In genomic region chr13:68889929-68890593, GRCm38 (mm10) we compare ENCODE assay signal across 15 mouse cellular contexts.
A peak's percentile ranks its signal among the peaks of the same experiment; 100 is the strongest.
DNase-seq lines count a peak whose midpoint lies in the region; ATAC-seq and TF ChIP-seq lines count a peak whose summit lies in the region.
"Had no signal": no experiment of that assay in that cellular context is flagged by ENCODE, and none has a peak within 500 bp of the region (broad histone marks: within the 10 kb centered on the region; RNA-seq: fewer than 3 reads in every experiment).

No protein-coding gene starts in this region.

- H3K4me3 ChIP-seq in forebrain, postnatal 0 days (ENCODE audit: low read depth, low read length), result no peak overlapping the region
- no peak overlapping the region for H3K4me3 ChIP-seq in forebrain, embryonic 15.5 days
- H3K4me3 ChIP-seq in lung, embryonic 14.5 days (ENCODE audit: low read depth, low read length), result no peak overlapping the region
- H3K4me3 ChIP-seq in lung, adult 2 months (replicated peaks; ENCODE audit: extremely low read depth, low read depth, low read length), result no peak overlapping the region
- no peak overlapping the region for H3K4me3 ChIP-seq in forebrain, embryonic 16.5 days (replicated peaks; ENCODE audit: low read length)
- H3K4me3 ChIP-seq: embryonic facial prominence, embryonic 15.5 days; hindbrain, embryonic 10.5 days; liver, embryonic 13.5 days; midbrain, embryonic 10.5 days; neural tube, embryonic 12.5 days had no signal

- DNase-seq in forebrain, postnatal 0 days, result peak; percentile 54
- DNase-seq in lung, embryonic 14.5 days, result peak; percentile 86
- DNase-seq in lung, adult 2 months, result no peak
- peak; percentile 67 to 79 for DNase-seq in left cerebral cortex, adult 18-20 months (ENCODE audit: low spot score in 2 of 2)
- DNase-seq in right cerebral cortex, postnatal 25 days, result peak; percentile 72
- DNase-seq in cerebellum, adult 18-20 months, result no peak
- DNase-seq: adrenal gland, postnatal 10 days; cerebellum, postnatal 36 days; liver, embryonic 13.5 days had no signal

- H3K9me3 ChIP-seq in forebrain, postnatal 0 days (ENCODE audit: low read length), result no peaks in the 10 kb centered on the region
- no peaks in the 10 kb centered on the region for H3K9me3 ChIP-seq in forebrain, embryonic 15.5 days
- no peaks in the 10 kb centered on the region for H3K9me3 ChIP-seq in lung, embryonic 14.5 days (ENCODE audit: low read depth, low read length)
- H3K9me3 ChIP-seq in forebrain, embryonic 16.5 days (ENCODE audit: control insufficient read depth, low read length), result no peaks in the 10 kb centered on the region
- H3K9me3 ChIP-seq: embryonic facial prominence, embryonic 15.5 days; hindbrain, embryonic 10.5 days; midbrain, embryonic 10.5 days; neural tube, embryonic 12.5 days had no signal

- 81% methylated on average over 9 of the region's 9 CpGs for WGBS in forebrain, postnatal 0 days
- 91% methylated on average over 9 of the region's 9 CpGs for WGBS in forebrain, embryonic 15.5 days
- 39% methylated on average over 9 of the region's 9 CpGs for WGBS in lung, embryonic 14.5 days
- 61% methylated on average over 9 of the region's 9 CpGs for WGBS in lung, adult 2 months
- WGBS in forebrain, embryonic 16.5 days, result 91% methylated on average over 9 of the region's 9 CpGs

- H3K36me3 ChIP-seq in forebrain, postnatal 0 days (ENCODE audit: insufficient read depth), result no peaks in the 10 kb centered on the region
- H3K36me3 ChIP-seq in forebrain, embryonic 15.5 days, result no peaks in the 10 kb centered on the region
- H3K36me3 ChIP-seq in lung, embryonic 14.5 days (ENCODE audit: insufficient read depth), result 0 out of 2 replicates have a peak, but pooled peaks cover 3% of the 10 kb centered on the region
- no peaks in the 10 kb centered on the region for H3K36me3 ChIP-seq in forebrain, embryonic 16.5 days (ENCODE audit: control insufficient read depth, insufficient read depth)
- H3K36me3 ChIP-seq: embryonic facial prominence, embryonic 15.5 days; hindbrain, embryonic 10.5 days; liver, embryonic 13.5 days; midbrain, embryonic 10.5 days; neural tube, embryonic 12.5 days had no signal

- peak; percentile 82 for ATAC-seq in forebrain, postnatal 0 days
- no peak for ATAC-seq in forebrain, embryonic 15.5 days (replicated peaks)
- peak; percentile 92 for ATAC-seq in lung, embryonic 14.5 days (ENCODE audit: insufficient read depth)
- no peak for ATAC-seq in forebrain, embryonic 16.5 days

- no peak overlapping the region for H3K9ac ChIP-seq in forebrain, postnatal 0 days
- no peak overlapping the region for H3K9ac ChIP-seq in forebrain, embryonic 15.5 days (replicated peaks)
- no peak overlapping the region for H3K9ac ChIP-seq in lung, embryonic 14.5 days
- H3K9ac ChIP-seq in forebrain, embryonic 16.5 days (replicated peaks; ENCODE audit: low read depth, low read length), result no peak overlapping the region
- H3K9ac ChIP-seq: embryonic facial prominence, embryonic 15.5 days; liver, embryonic 13.5 days; neural tube, embryonic 12.5 days had no signal

- no peak for TF ChIP-seq POLR2A in lung, adult 2 months (IDR thresholded peaks at IDR 0.05; ENCODE audit: borderline replicate concordance, extremely low read depth, low read depth, low read length)

- no peaks in the 10 kb centered on the region for H3K4me1 ChIP-seq in forebrain, postnatal 0 days (ENCODE audit: insufficient read depth)
- no peaks in the 10 kb centered on the region for H3K4me1 ChIP-seq in forebrain, embryonic 15.5 days
- peaks cover 5% of the 10 kb centered on the region for H3K4me1 ChIP-seq in lung, embryonic 14.5 days (ENCODE audit: insufficient read depth)
- no peaks in the 10 kb centered on the region for H3K4me1 ChIP-seq in lung, adult 2 months (ENCODE audit: control insufficient read depth, insufficient read depth, low read length)
- no peaks in the 10 kb centered on the region for H3K4me1 ChIP-seq in forebrain, embryonic 16.5 days (replicated peaks; ENCODE audit: control insufficient read depth, insufficient read depth, low read length)
- H3K4me1 ChIP-seq: embryonic facial prominence, embryonic 15.5 days; hindbrain, embryonic 10.5 days; liver, embryonic 13.5 days; midbrain, embryonic 10.5 days; neural tube, embryonic 12.5 days had no signal

- no peak for TF ChIP-seq CTCF in forebrain, postnatal 0 days (IDR thresholded peaks at IDR 0.05; ENCODE audit: low read depth)
- no peak for TF ChIP-seq CTCF in lung, embryonic 14.5 days (IDR thresholded peaks at IDR 0.05; ENCODE audit: low read depth)
- TF ChIP-seq CTCF in lung, adult 2 months (IDR thresholded peaks at IDR 0.05; ENCODE audit: insufficient read depth, low read length), result no peak

- H3K27me3 ChIP-seq in forebrain, postnatal 0 days (ENCODE audit: insufficient read depth, low read length), result no peaks in the 10 kb centered on the region
- no peaks in the 10 kb centered on the region for H3K27me3 ChIP-seq in forebrain, embryonic 15.5 days
- H3K27me3 ChIP-seq in lung, embryonic 14.5 days (ENCODE audit: insufficient read depth, low read length), result no peaks in the 10 kb centered on the region
- no peaks in the 10 kb centered on the region for H3K27me3 ChIP-seq in forebrain, embryonic 16.5 days (replicated peaks; ENCODE audit: control insufficient read depth, insufficient read depth, low read length)
- H3K27me3 ChIP-seq: embryonic facial prominence, embryonic 15.5 days; liver, embryonic 13.5 days; neural tube, embryonic 12.5 days had no signal

- H3K27ac ChIP-seq in forebrain, postnatal 0 days (ENCODE audit: low read depth, low read length), result no peak overlapping the region
- no peak overlapping the region for H3K27ac ChIP-seq in forebrain, embryonic 15.5 days (replicated peaks)
- peak overlapping the region; percentile 75 for H3K27ac ChIP-seq in lung, embryonic 14.5 days (ENCODE audit: low read depth)
- no peak overlapping the region for H3K27ac ChIP-seq in forebrain, embryonic 16.5 days (ENCODE audit: low read length)
- H3K27ac ChIP-seq: embryonic facial prominence, embryonic 15.5 days; hindbrain, embryonic 10.5 days; liver, embryonic 13.5 days; midbrain, embryonic 10.5 days; neural tube, embryonic 12.5 days had no signal

- H3K4me2 ChIP-seq in forebrain, postnatal 0 days (ENCODE audit: low read depth), result no peak overlapping the region
- no peak overlapping the region for H3K4me2 ChIP-seq in forebrain, embryonic 15.5 days (replicated peaks)
- H3K4me2 ChIP-seq in lung, embryonic 14.5 days, result no peak overlapping the region
- H3K4me2 ChIP-seq in forebrain, embryonic 16.5 days (ENCODE audit: low read length), result no peak overlapping the region
- H3K4me2 ChIP-seq: embryonic facial prominence, embryonic 15.5 days; liver, embryonic 13.5 days; neural tube, embryonic 12.5 days had no signal

Comparison
In these comparisons a context has a peak if more than half of its experiments do, and no peak if none do; other contexts are left out.
1. ATAC-seq: peak in forebrain, postnatal 0 days (single experiment) and lung, embryonic 14.5 days (single experiment); none in forebrain, embryonic 15.5 days (single experiment) and forebrain, embryonic 16.5 days (single experiment).
2. DNase-seq: peak in forebrain, postnatal 0 days (single experiment), lung, embryonic 14.5 days (single experiment), left cerebral cortex, adult 18-20 months (2 of 2) and right cerebral cortex, postnatal 25 days (single experiment); none in lung, adult 2 months (single experiment) and cerebellum, adult 18-20 months (0 of 2).